Mouse (Mus musculus) lung, adult 18-20 months (tissue): Measurements from ENCODE around the gene Capn15.
A peak's percentile ranks its signal among the peaks of the same experiment; 100 is the strongest.

Experiments used
- DNase-seq, 2 experiments: peaks; one replicate each; pipeline ENCODE4 v3.0.0; 2022; ENCODE audit warnings: mixed read lengths in 2 of 2

Capn15 gene

GRCm38 (mm10) chr17:25992274-25992673 lies 6.7 kb upstream of the Capn15 start:
- DNase-seq: no peak

GRCm38 (mm10) chr17:25990331-25990730 lies 4.7 kb upstream of the Capn15 start:
- no peak for DNase-seq

- no peak for DNase-seq
These were observed 865 bp downstream of the Capn15 start for GRCm38 (mm10) chr17:25984556-25985305.

- DNase-seq: no peak
These were observed 1.5 kb downstream of the Capn15 start for GRCm38 (mm10) chr17:25984066-25984465.

GRCm38 (mm10) chr17:25982913-25983312 lies 2.7 kb downstream of the Capn15 start:
- peak in 1 of 2 experiments; percentile 43 for DNase-seq

- no peak for DNase-seq
These were observed 4.7 kb downstream of the Capn15 start for GRCm38 (mm10) chr17:25980854-25981253.

- peak in 1 of 2 experiments; percentile 31 for DNase-seq
These were observed 5.5 kb downstream of the Capn15 start for GRCm38 (mm10) chr17:25979829-25980738.

GRCm38 (mm10) chr17:25970954-25971707 lies 14.5 kb downstream of the Capn15 start:
- DNase-seq: no peak

- no peak for DNase-seq
These were observed 15.1 kb downstream of the Capn15 start for GRCm38 (mm10) chr17:25970448-25970847.

GRCm38 (mm10) chr17:25968176-25968575 lies 17.4 kb downstream of the Capn15 start:
- DNase-seq: peak; percentile 51 to 73

- DNase-seq: no peak
These were observed 17.9 kb downstream of the Capn15 start for GRCm38 (mm10) chr17:25967652-25968051.

GRCm38 (mm10) chr17:25964271-25964670 lies 21.3 kb downstream of the Capn15 start:
- no peak for DNase-seq

GRCm38 (mm10) chr17:25962413-25962905 lies 23.1 kb downstream of the Capn15 start:
- no peak for DNase-seq

- DNase-seq: no peak
These were observed 24.0 kb downstream of the Capn15 start for GRCm38 (mm10) chr17:25961566-25961965.

GRCm38 (mm10) chr17:25959630-25960467 lies 25.7 kb downstream of the Capn15 start:
- no peak for DNase-seq

- DNase-seq: no peak
These were observed 26.7 kb downstream of the Capn15 start for GRCm38 (mm10) chr17:25958771-25959494.

GRCm38 (mm10) chr17:25957586-25958051 lies 28.0 kb downstream of the Capn15 start:
- DNase-seq: no peak

- DNase-seq: no peak
These were observed 29.0 kb downstream of the Capn15 start for GRCm38 (mm10) chr17:25956631-25957030.

- no peak for DNase-seq
These were observed 29.4 kb downstream of the Capn15 start for GRCm38 (mm10) chr17:25956201-25956600.

GRCm38 (mm10) chr17:25955736-25956135 lies 29.9 kb downstream of the Capn15 start:
- DNase-seq: no peak

GRCm38 (mm10) chr17:25954671-25955070 lies 30.9 kb downstream of the Capn15 start:
- DNase-seq: no peak
